Mouse (Mus musculus): ENCODE results near the gene Psmc3.

Psmc3 gene

DNA sequence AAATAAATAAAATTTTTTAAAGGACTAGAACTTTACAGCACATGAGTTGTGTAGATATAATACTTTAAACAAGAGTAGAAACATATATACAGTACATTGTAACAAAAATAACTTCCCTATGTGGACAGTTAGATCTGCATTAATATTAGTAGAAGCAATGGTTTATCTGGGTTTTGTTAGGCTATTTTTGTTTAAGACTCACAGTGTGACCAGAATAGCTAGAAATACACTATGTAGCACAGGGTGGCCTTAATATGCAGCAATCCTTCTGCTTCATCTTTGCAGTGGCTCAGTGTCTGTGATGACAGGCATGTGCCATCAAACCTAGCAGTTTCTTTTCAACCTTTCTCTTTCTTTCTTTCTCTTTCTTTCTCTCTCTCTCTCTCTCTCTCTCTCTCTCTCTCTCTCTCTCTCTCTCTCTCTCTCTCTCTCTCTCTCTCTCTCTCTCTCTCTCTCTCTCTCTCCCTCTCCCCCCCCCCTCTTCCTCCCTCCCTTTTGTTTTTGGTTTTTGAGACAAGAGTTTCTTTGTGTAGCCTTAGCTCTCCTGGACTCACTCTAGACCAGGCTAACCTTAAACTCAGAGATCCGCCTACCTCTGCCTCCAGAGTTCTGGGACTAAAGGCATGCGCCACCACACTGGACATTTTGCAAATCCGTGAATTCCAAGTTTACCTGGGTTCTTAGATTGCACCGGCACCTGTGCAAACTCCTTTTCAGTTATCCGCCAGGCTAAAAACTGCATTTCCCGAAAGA lies 452 bp upstream of the Psmc3 start:
- DNase-seq (ENCODE audit: extremely low spot score, low spot score), result no peak

DNA sequence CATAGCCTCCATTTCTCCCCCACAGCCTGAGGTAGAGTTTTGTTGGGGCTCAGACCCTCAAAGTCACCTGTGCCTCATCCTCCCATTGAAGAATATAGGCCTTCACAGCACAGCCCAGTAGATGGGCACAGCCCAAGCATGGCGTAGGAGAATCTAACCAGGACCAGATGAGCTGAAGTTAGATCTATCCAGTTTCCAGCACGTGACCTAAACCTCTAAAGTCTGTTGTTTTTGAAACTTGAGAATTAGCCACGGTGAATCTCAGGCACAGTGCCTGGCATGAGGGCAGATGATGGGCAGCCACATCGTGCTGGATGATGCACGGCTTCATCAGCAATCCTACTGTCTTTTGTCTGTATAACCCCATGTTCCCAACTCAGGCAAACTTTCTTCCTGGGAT lies 4.6 kb downstream of the Psmc3 start:
- no peak for DNase-seq (ENCODE audit: extremely low spot score, low spot score)

DNA sequence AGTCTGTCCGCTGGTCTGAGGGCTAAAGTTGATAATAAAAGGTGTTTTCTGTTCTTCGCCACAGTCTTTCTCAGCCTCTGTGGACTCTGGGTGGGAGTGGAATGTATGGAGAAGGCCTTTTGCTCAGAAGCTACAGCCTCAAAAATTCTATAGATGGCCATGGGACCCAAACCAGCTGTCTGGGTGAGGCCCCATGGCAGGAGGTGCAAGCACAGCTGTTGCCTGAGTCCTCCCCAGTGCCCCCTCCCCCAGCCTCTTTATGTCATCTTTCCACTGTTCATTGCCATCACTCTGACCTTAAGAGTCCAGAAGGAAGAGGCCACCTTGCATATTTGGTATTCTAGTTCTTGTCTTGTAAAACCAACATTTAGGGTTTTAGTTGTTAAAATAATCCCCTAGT lies 5.6 kb downstream of the Psmc3 start:
- no peak for DNase-seq (ENCODE audit: extremely low spot score, low spot score)

DNA sequence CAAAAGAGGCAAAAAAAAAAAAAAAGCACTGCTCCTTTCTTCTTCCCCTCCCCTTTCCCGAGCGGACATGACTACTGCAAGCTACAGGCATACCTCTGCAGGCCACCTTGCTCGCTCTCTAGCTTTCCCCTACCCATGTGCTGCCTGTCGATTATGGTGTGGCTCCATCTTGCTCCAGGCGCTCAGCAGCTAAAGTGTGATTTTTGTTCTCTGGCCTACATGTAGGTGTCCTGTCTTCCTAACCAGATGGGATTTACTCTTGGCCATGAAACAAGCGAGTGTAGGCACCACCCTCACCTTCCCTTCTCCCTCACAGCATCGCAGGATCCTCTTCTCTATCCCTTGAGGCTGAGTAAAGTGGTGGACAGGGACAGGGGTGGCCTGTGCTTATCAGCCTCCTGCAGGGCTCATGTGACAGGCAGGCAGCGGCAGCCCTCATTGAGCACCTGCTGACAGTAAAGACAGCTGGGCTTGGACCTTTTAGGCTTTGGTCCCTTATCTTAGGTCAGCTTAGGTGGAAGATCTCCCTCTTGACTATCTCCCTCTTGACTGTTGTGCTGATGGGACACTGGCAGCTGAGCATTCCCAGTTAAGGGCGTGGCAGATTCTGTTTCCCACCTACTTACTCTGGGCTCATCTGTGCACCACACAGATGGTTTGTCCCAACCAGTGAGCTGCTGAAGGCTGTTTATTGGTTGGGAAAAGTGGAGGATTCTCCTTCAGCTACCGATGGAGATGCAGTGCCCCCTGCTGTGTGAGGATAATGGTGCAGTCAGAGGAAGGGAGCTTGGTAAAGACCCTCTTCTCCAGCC lies 6.9 kb downstream of the Psmc3 start:
- peak; percentile 54 for DNase-seq (ENCODE audit: extremely low spot score, low spot score)

DNA sequence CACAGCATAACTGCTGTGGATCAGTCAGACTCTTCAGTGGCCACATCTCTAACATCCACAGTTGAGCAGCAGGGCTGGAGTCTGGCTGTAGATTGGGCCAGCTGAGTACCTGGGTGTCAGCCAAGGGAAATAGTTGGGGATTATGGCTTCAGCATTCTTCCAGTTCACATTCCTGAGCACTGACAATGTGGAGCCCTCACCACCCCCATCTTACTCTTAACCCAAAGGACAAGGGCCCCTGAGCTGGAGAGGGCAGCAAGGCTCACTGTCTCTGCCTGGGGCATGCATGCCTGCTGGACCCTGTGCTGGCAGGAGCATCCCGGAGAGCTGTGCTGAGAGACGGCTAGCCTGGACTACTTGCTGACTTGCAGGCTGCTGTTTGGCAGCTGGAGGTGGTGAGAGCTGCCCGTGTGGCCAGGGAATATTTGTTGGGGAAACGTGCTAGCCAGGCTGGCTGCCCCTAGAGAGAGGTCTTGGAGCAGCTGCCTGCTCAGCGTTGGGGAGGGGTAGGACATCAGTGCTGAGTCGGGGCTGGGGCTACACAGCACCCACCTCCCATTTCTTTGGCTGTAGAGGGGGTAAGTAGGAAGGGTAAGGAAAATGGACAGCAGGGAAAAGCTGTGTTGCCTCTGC lies 8.2 kb downstream of the Psmc3 start:
- no peak for DNase-seq (ENCODE audit: extremely low spot score, low spot score)

DNA sequence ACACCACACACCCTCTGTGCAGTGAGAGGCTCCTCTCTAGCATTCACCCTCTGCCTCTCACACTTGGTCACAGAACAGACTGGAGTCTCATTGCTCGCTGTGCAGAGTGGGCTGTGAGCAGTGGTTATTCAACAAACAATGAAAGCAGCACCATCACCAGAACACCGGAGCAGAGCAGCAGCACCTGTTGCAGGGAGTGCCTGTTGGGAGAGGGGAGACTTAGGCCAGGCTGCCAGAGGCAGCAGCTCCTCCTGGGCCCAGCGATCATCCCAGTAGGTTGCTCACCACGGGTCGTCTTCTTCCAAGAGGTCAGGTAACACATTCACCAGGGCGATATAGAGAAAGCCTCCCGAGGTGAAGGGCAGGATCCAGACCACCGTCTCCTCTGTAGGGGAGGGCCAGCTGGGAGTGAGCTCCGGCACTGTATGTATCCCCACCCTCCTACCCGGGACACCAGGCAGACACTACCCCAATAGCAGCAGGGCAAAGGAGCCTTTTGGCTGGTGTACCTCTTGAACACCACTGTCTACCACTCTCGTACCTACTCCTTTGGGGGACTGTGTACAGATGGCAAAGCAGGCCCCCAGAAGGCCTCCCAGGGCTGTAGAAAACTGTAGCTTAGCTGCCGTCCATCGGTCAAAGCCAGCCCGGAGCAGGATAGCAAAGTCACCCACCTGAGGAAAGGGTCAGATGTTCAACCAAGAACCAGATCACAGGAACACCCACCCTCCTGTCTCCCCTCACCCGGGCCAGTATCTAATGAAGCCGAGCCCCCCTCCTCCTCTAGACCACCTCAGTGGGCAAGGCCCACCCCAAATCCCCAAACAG lies 9.2 kb downstream of the Psmc3 start:
- no peak for DNase-seq (ENCODE audit: extremely low spot score, low spot score)

DNA sequence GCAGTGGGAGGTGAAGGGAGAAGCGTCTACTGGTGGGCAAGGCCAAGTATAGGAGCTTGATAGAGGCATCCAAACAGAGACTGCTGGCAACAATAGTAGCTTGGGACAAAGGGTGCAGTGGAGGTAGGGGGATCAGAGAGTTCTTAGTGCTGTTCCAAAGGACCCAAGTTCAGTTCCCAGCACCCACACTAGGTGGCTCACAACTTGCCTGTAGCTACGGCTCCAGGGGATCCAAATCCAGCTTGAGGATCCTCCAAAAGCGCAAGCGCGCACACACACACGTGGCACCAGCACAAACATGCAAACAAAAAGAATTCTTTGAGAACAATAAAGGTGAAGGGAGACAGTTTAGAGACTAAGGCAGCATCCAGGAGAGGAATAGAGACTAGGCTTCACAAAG lies 10.4 kb downstream of the Psmc3 start:
- no peak for DNase-seq (ENCODE audit: extremely low spot score, low spot score)

DNA sequence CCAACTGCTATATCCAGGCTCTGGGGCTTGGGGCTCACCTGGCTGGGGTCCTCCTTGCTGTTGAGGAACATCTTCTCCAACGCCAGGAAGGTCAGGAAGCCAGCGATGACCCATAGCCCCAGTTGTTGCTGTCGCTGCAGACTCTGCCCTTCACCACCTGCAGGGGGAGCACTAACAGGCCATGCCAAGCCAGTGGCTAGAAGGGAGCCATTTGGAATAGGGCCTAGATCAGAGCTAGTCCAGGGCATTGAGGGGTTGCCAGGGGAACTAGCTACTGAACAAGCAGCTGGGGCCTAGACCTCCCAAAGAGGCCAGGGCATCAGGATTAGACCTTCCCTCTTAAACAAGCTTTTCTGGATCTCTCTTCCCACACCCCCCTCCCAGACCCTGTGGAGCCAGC lies 11.7 kb downstream of the Psmc3 start:
- DNase-seq (ENCODE audit: extremely low spot score, low spot score), result no peak

DNA sequence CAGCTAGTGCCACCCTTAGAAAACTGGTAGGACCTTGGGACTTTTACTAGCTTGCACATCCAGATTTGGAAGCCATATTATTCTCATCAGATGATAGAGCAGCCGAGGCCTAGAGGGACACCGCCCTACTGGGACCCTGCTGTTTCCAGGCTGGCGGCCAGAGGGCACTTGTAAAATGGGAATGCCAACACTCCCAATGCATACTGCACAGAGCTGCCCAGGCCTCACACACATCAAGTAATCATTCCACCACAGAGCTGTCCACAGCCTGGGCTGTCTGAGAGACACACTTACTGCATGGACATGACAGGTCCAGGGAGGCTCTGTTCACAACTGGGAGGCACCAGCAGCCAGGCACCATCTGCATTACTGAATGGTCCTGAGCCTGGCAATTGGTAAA lies 12.6 kb downstream of the Psmc3 start:
- DNase-seq (ENCODE audit: extremely low spot score, low spot score), result no peak

DNA sequence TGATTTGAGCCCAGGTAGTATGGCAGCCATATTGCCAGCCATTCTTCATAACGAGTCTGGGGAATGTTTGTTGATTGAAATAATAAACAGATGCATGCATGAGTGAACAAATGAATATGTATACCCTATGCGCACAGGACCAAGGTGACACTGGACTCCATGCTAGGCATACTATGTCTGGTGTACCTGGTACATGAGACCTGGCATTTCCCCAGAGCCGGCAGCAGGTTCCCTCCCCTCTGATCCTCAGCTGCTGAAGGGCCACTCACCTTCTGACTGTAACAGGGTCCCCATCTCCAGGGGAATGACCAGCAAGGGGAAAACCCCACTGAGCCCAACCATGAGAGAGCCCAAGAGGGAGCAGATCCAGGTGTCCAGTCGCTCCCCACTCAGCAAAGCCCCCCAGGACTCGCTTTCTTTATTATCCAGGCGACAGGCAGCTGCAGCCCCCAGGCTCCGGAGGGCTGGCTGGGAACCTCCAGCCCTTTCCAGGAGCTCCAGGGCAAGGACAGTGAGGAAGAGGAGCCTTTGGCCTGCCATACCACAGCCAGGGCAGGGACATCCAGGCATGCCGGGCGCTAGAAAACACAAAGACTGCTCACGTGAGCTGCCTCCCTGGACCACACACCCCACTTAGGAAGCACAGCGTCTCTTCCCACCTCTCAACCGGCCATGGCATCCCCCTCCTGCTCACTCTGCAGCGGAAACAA lies 14.5 kb downstream of the Psmc3 start:
- DNase-seq (ENCODE audit: extremely low spot score, low spot score), result no peak

DNA sequence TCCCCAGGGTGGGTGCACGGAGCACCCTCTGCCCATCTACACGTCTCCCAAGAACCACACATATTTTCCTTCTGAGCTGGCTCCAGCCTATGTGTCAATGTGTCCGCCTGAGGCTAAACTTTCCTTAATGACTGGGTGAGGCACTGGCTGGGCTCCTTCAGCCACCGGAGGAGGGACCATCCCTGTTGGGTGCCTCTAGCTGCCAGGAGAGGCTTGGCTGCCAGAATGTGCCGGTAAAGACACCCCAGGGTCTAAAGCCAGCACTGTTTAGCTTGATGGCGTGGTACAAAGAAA lies 15.0 kb downstream of the Psmc3 start:
- no peak for DNase-seq (ENCODE audit: extremely low spot score, low spot score)

DNA sequence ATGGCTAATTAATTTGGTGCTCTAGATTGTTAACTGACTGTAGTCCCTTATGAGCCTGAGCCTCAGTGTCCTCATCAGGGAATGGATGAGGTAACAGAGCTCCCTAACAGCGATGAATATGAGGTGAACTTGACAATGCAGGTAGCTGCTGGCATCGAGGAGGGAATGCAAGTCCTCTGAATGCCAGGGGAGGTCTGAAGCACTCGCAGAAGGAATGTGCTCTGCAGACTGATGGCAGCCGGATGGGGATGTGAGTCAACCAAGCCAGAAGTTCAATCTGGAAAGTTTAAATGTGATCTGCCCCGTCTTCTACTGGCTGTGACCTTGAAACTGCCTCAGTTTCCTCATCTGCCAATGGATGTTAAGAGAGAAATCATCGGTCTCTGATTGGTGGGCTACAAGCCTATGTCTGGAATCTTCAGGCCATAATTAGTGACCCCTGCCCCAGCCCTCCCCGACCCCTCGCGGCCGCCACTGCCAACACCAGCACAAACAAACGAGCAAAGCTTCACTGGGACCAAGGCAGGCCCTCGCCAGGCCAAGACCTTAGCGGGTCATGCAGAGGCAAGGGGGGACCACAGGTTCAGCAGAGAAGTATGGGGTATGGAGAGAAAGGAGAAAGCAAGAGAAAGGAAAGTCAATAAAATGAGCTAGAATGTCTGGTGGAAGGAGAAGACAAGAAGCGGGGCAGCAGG lies 15.6 kb downstream of the Psmc3 start:
- DNase-seq (ENCODE audit: extremely low spot score, low spot score), result no peak

DNA sequence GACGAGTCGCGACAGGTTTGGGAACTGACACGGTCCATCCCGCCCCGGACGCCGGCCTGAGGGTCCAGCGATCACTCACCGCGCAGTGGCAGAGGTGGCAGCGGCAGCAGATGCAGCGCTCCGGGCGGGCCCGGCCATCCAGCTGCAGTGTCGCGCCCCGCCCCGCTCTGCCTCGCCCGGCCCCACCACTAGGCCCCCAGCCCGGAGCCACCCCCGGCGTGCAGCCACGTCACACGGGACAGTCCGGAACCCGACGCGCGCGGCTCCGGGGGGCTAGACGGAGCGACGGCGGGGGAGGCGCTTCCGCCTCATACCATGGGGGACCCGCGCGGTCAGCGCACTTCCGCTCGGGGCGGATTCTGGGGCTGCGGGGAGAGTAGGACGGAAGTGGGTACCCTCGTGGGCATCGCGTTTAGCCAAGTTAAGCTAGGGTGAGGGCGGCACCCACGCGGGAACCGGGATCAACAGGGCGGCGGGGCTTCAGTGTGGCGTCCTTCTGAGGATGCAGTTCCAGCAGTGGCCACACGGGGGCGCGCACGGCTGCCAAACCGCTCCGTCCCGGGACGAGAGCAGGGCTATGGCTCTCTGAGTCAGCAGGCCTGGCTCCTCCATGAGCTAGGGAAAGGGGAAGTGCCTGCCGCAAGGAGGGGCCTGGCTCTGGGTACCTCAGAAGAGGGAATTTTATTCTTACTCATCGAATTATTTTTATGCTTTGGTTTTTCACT lies 16.4 kb downstream of the Psmc3 start, which contains the start of gene Slc39a13:
Slc39a13 (minus strand) TSS at position 342 of the 725 bp plus-strand sequence.
- DNase-seq (ENCODE audit: extremely low spot score, low spot score), result peak; percentile 96

DNA sequence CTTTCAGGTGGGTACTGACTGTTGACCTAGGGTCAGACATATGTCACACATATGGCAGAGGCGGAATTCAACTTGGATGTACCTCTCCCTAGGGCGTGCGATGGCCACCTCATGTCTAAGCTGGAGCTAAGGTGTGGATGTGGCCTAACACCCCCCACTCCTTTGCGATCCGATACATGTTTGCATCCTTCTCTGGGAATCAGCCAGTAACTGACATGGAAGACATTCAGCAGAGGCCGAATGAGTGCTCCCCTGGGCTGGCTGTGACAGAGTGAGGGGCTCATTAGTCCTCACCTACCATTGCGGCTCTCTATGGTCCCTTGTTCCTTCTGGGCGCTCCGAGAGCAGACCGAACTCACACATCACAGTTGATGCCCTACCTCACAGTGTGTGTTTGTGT lies 17.2 kb downstream of the Psmc3 start:
- no peak for DNase-seq (ENCODE audit: extremely low spot score, low spot score)

DNA sequence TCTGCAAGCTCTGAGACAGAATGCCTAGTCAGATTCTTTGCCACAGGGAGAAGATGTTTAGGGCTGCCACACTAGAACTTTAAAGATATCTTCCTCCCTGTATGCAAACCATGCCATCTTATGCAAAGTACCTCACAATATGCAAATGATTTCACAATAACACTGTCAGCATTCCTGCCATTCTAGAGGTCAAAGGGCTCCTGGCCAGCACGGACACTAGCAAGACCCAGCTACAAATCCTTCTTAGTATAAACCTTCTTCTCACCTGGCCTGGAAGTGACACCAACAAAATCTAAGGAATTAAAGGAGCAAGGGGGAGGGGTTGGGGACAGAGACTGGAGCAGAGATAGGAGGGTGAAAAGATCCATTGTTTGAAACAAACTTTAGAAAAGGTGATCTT lies 18.3 kb downstream of the Psmc3 start:
- DNase-seq (ENCODE audit: extremely low spot score, low spot score), result no peak

DNA sequence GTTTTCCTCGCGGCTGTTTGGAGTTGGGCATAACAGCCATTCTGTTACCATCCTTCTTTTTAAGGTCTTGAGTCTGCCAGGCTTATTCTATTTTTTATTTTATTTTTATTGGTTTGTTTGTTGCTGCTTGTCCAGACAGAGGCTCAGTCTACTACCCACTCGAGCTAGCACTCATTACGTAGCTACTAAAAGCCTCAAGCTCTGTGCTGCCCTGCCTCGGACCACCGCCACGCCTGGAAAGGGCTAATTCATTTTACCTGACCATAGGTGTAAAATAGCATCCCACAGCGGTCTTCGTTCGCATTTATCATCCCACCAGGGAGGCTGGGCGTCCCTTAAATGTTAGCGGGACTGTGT lies 24.1 kb downstream of the Psmc3 start:
- no peak for DNase-seq (ENCODE audit: extremely low spot score, low spot score)

DNA sequence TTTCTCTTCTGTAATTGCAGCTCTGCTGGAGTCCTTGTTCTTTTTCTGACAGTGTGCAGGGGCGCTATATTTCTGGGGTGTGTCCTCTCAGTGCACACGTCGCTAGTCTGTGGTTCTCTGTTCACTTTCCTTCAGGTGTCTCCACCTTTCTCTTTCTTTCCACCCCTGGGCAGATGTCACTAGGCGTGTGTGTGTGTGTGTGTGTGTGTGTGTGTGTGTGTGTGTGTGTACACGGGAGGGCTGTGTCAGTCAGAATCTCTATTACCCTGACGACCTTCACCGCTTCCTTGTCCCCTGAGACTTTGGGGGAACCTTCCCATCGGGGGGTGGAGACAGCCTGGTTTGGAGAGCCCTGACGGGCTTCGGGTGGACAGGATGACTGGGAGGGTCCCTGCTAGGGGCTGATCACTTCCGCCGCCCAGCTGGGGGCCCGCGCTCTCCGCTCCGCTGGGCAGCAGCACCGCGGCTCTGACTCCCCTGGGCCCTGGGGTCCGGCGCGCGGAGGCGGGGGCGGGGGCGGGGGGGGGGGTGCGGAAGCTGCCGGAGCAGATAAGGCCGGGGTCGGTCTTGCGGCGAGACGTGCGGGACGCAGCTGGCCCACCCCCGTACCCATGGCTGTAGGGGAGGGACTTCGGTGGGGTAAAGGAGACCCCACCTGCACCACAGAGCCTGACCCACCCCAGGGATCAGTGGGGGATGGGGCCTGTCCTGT lies 24.7 kb downstream of the Psmc3 start:
- peak; percentile 51 for DNase-seq (ENCODE audit: extremely low spot score, low spot score)

DNA sequence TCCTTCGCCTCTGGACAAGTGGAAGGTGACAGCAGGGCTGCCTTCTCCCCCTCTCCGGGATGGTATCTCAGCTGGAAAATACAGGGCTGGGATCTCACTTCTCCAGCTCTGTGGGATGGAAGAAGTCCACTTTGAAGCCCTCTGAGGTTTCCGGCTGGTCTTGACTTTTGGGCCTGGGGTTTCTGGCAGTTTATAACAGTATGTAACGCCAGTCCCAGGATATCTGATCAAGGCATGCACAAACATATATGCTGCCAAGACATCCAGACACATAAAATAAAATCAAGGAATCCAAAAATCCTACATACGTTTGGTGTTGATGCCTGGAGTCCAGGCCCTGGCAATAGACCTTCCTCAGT lies 25.2 kb downstream of the Psmc3 start:
- DNase-seq (ENCODE audit: extremely low spot score, low spot score), result no peak

DNA sequence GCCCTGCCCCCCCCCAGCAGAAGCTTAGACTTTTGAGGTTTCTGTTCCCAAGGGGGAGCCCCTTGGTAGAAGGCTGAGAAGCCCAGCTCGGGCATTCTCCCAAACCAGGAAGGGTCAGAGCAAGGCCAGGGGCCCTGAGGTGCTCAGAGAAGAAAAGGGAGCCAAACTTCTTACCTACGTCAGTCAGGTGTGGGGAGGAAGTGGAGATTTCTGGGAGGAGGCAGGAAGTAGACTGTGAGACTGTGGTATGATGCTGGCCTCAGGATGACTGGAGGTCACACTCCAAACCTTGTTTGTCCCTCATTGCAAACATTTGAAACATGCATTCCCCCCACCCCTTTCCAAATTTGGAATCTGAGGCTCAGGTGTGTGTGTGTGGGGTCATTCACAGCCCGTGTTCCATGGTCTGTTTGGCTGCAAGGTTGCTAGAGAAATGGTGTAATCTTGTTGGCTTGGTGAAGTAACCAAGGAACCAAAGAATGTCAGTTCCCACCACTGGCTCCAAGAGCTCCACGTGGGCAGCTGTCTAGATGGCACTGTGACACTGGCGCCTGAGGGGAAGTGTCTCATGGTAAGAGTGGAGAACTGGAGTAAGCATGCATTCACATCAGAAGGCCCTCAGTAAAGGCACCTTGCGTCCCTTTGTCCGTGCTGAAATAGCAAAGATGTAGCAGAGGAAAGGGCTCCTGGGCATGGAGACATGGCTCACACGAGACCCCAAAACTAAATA lies 27.1 kb downstream of the Psmc3 start:
- no peak for DNase-seq (ENCODE audit: extremely low spot score, low spot score)

Measured in neural tube, embryonic 10.5 days (tissue).